Mouse (Mus musculus): ENCODE measurements around the gene Adnp.

Gene Adnp

DNA sequence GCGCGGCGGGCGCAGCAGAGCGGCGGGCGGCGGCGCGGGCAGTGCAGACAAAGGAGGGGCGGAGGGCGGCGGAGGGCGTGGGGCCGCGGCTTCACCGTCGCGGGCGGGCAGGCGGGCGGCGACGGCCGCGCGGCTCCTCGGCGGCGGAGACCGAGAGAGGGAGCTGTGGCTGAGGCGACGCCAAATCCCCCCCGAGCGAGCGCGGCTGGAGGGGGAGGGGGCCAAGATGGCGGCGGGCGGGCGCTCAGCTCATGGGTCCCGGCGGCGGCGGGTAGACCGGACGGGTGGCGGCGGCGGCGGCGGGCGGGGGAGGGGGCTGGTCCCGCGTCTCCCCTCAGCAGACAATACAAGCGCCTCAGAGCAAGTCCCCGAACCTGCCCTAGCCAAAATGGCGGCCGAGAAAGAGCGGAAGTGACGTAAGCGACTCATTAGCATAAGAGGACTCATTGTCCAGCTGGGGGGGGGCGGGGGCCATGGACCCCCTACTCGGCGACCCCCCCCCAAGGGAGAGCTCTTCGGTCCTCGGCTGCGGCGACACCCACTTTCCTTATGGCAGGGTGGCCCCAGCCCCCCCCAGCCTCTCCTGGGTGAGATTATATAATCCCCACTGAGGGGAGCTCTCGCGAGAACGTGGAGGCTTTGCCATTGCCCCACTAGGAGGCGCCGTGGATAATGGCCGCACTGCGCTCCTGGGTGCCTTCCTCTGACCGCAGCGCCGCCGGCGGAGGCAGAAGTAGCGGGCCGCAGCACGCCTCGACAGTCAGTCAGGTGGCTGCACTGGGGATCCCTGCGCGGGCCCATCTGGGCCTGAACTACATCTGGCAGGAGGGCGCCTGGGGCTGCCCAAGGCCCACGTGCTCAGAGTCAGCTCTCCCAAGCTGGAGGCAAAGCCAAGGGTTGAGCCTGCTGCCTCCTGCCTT lies at the start of gene Adnp:
Gene Adnp, minus strand, starts transcription at position 388 of the 920 bp plus-strand sequence.
- in situ Hi-C loops (cut with MboI; ENCODE audit: low sequenced_read_pairs), result no loop called here

- in situ Hi-C loops (cut with MboI; ENCODE audit: low sequenced_read_pairs), result loop anchor here (10.0 to 25.0 kb wide), 2 partner anchors 188 to 381 kb away; no protein-coding TSS in a partner anchor
Measured at GRCm38 (mm10) chr2:168256506-168256905, 49.6 kb upstream of the Adnp start.

DNA sequence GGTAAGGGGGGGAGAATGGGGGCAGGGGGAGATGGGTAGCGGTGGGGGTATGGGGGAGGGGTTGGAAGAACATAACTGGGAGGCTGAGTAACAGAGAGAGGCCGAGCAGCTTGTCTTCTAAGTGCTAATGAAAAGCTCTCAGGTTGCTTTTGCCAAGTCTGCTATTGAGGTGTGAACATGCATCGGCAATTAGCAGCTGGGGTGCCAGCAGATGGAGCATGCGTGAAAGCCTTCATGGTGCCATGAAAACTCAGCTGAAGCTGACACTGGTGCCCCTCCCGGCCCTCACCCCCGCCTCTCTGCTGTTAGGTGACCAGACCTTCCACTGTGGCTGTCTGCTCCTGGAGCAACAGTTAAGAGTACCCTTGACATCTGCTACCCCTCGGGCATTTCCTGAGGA lies 46.9 kb upstream of the Adnp start:
- in situ Hi-C loops (cut with MboI; ENCODE audit: low sequenced_read_pairs), result loop anchor here (10.0 to 25.0 kb wide), 2 partner anchors 191 to 383 kb away; no protein-coding TSS in a partner anchor

GRCm38 (mm10) chr2:168252639-168253292 lies 45.9 kb upstream of the Adnp start:
- in situ Hi-C loops (cut with MboI; ENCODE audit: low sequenced_read_pairs), result loop anchor here (10.0 to 25.0 kb wide), 2 partner anchors 192 to 385 kb away; no protein-coding TSS in a partner anchor

DNA sequence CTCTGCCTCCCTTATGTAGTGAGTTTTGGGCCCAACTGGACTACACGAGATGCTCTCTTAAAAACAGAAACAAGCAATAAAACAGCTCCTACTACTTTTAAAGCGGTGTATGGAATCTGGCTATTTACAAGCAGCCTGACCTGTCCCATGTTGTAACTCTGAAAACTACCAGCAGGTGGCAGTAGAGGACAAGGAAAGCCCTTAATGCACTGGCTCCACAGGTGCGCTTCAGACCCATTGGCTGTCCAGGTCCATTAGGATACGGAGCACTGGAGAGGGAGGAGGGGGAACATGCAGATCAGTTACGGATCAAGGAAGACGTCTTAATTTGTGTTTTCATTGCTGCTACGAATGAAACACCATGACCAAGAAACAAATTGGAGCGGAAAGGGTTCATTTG lies 43.4 kb upstream of the Adnp start:
- in situ Hi-C loops (cut with MboI; ENCODE audit: low sequenced_read_pairs), result loop anchor here (10.0 to 25.0 kb wide), 2 partner anchors 195 to 387 kb away; no protein-coding TSS in a partner anchor

- in situ Hi-C loops (cut with MboI; ENCODE audit: low sequenced_read_pairs), result no loop called here
Measured at GRCm38 (mm10) chr2:168248856-168249245, 41.9 kb upstream of the Adnp start.

DNA sequence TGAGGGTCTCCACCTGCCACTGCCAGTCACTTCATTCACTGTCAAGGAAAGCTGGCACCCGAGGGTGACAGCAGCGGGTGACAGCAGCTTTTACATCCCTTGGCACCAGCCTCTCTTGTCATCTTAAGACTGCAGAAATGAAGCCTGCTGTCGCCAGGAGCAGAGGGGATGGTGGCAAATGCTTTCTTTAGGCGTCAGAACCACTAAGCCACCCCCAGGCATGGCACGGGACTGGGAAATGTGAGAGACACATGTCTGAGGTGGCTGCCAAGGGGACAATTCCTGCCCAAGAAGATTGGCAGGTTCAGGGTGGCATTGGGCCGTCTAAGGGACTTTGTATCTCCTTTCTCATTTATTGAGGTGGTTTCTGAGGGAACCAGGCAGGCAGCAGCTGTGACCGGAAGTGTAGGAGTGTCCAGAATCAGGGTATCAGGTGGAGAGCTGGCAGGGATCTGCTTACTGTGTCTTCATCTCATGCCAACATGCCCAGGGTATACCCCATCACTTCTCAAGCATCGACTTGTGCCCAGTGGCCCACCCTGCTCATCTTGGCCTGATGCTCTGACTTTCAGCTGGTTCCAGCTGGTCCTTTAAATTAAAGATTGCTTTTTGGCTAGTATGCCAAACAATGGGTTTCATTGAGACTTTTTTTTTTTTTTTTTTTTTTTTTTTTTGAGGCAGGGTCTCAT lies 41.4 kb upstream of the Adnp start:
- in situ Hi-C loops (cut with MboI; ENCODE audit: low sequenced_read_pairs), result no loop called here

- in situ Hi-C loops (cut with MboI; ENCODE audit: low sequenced_read_pairs), result no loop called here
Measured at GRCm38 (mm10) chr2:168245571-168245970, 38.7 kb upstream of the Adnp start.

DNA sequence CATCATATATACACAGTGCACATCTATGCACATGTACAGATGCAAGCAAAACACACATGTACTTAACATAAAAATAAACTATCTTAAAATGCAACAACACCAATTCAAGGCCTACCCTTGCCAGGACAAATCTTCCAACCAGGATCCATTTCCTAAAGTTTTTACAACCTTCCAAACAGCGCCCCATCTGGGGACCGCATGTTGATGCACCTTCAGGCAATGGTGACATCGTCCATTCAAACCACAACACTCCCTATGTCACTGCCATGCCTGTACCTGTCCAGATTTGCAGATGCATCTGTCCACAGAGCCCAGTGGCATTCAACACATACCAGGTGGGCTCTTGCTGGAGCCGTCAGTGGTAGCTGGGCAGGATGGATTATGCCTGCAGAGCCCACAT lies 36.4 kb upstream of the Adnp start:
- in situ Hi-C loops (cut with MboI; ENCODE audit: low sequenced_read_pairs), result no loop called here

DNA sequence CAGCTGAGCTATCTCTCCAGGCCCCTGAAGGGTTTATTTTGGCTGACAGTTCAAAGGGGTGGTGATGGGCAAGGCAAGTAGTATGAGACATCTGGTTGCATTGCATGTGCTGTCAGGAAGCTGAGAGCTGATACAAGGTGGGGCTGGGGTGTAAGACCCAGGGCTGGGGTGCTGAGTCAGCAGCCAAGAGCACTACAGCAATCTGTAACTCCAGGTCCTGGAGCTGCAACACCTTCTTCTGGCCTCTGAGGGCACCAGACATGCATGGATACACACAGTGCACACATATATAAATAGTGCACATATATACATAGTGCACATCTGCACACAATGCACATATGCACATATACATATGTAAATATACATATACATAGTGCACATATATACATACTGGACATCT lies 35.9 kb upstream of the Adnp start:
- in situ Hi-C loops (cut with MboI; ENCODE audit: low sequenced_read_pairs), result no loop called here

DNA sequence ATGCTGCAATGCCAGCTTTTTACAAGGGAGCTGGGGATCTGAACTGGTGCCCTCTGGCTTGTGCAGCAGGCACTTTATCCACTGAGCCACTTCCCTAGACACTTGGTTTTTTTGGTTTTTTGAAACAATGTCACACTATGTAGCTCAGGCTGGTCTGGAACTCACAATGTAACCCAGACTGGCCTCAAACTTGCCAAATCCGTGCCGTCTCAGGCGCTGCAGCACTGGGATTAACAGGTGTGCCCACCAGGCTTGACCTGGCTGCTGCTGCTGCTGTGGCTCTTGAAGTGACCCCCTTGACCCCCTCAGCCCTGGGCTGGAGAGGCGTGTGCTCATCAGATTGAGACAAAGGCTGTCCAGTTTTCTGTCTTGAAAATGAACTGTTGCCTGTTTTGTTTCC lies 31.4 kb upstream of the Adnp start:
- in situ Hi-C loops (cut with MboI; ENCODE audit: low sequenced_read_pairs), result no loop called here

GRCm38 (mm10) chr2:168233286-168233685 lies 26.4 kb upstream of the Adnp start:
- in situ Hi-C loops (cut with MboI; ENCODE audit: low sequenced_read_pairs), result no loop called here

DNA sequence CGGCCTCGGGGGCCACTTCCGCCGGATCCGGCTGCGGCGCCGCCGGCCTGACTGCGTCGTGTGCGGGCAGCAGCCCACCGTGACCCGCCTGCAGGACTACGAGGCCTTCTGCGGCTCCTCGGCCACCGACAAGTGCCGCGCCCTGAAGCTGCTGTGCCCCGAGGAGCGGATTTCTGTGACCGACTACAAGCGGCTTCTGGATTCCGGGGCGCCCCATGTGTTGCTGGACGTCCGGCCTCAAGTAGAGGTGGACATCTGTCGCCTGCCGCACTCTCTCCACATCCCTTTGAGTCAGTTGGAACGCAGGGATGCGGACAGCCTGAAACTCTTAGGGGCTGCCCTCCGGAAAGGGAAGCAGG lies 24.5 kb upstream of the Adnp start:
- in situ Hi-C loops (cut with MboI; ENCODE audit: low sequenced_read_pairs), result no loop called here

- in situ Hi-C loops (cut with MboI; ENCODE audit: low sequenced_read_pairs), result no loop called here
Measured at GRCm38 (mm10) chr2:168230773-168231470, 24.0 kb upstream of the Adnp start.

DNA sequence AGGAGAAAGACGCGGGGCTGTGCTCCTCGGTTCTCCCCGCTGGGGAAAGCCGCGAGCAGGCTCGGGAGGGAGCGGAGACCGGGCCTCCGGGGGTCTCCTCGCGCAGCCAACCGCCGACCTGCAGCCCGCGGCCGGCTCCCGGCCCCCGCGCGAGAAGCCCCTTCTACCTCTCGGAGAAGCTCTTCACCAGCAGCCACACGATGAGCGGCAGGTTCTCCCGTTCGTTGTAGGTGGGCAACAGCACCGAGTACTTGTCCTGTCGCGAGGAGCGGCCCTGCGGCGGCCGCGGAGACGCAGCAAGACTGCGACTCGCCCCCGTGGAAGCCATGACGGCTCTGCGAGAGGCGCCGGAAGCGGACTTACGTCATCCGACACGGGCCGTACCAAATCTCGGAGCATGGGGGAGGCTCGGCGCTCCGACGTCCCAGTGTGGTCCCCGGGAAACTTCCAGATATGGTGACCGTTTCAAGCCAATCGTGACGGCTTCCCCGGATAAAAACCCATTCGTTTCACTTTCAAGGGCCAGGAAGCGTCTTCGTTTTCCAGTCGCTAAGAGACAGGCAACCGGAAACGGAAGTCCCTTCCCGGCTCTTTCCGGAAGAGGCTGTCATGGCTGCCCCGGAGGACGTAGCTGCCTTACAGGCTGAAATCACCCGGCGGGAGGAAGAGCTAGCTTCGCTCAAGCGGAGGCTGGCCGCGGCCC lies 23.3 kb upstream of the Adnp start, which contains the start of the genes Gm20716, Dpm1 and Mocs3:
Gene Gm20716, minus strand, starts transcription at position 339 of the 703 bp plus-strand sequence.
Gene Dpm1, minus strand, starts transcription at position 566 of the 703 bp plus-strand sequence.
Gene Mocs3, plus strand, starts transcription at position 597 of the 703 bp plus-strand sequence.
- in situ Hi-C loops (cut with MboI; ENCODE audit: low sequenced_read_pairs), result no loop called here

DNA sequence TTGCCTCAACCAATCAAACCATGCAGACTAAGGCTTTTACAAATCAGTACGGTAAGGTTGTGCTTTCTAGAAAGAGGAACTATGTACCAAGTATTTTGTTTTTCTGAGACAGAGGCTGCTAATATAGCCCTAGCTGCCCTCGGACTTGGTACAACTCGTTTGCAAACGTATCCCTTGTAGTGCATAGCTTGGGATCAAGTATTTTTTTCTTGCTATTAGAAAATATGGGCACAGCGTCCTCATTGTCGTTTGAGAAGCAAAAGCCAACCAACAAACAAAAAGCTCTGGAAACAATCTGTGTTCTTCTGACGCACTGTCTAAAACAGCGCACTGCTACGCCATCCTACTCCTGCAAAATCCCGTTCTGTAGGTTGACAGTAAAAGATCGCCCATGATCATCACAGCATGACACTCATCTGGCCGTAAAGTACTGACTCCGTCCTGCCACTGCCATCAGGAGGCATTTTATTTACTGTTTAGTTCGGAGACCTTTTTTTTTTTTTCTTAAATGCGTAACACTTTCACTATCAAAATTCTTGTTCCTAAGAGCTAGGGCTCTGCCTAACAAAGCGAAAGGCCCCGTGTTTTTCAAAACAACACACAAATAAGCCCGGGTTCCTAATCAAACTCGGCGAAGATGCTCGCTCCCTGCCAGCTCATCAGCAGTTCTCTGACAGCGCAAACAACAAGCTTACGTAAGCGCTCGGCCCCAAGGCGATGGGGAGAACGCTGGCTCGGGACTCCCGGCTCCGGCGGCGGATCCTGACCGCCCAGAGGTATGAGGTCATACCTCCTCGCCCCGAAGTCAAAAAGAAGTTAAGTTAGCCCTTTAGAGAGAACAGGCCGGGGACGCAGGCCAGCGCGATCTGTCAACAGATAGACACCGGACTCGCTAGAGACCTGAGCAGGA lies 22.5 kb upstream of the Adnp start:
- in situ Hi-C loops (cut with MboI; ENCODE audit: low sequenced_read_pairs), result no loop called here

DNA sequence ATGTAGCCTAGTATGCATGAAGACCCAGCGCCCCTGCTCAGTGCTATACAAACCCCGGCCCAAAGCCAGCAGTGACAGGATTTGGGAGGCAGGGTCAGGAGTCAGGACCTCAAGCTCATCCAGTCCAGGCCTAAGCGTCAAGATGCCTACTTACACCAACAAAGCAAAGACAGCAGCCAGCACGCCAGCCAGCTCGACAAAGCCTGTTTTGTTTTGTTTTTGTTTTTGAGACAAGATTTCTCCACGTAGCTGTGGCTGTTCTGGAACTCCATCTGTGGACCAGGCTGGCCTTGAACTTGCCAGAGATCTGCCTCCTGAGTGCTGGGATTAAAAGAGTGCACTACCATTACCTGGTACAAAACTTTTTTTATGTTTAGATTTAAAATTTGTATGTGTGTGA lies 16.4 kb upstream of the Adnp start:
- in situ Hi-C loops (cut with MboI; ENCODE audit: low sequenced_read_pairs), result no loop called here

- in situ Hi-C loops (cut with MboI; ENCODE audit: low sequenced_read_pairs), result no loop called here
Measured at GRCm38 (mm10) chr2:168213788-168214397, 7.0 kb upstream of the Adnp start.

Data from CH12F3 (cell line).